Mouse (Mus musculus): ENCODE measurements at regions not wholly inside any gene's neighbourhood (a gene's known extent, or its start where the extent isn't known, plus 50 kb on each side); places are given as distances from the start of the nearest gene placed in this dataset.

DNA sequence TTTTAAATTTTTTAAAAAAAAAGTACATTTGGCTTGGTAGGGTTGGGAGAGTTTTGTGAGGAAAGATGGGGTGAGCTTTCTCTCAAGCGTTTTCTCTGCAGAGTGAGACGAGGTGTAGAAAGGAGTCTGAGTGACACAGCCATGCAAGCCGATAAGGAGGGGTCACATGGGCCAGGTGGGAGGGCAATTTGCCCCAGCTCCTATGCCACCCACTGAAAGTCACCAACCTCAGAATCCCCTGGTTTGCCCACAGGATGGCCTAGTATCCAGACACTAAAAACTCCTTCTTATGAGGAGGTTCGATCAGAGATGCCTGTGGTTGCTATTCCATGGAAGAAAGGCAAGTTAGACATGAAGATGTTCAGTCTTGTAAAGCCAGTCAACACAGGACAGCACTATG lies 268.6 kb upstream of the Nfe2l3 start:
- no peak for DNase-seq (ENCODE audit: low read depth in 3 of 3, low spot score in 3 of 3)
- TF ChIP-seq EP300 (IDR thresholded peaks at IDR 0.05; ENCODE audit: low read depth) (no peak), CTCF (IDR thresholded peaks at IDR 0.05; ENCODE audit: low read depth) (no peak)
- ATAC-seq (ENCODE audit: insufficient read depth) = no peak
- no peaks in the 10 kb centered on the region for H3K36me3 ChIP-seq (replicated peaks; ENCODE audit: control insufficient read depth, insufficient read depth, low read depth)
- no peaks in the 10 kb centered on the region for H3K27me3 ChIP-seq (ENCODE audit: control insufficient read depth, insufficient read depth, low read length)
- peaks cover 0 to 5% of the 10 kb centered on the region in 2 experiments; a peak in 1 of 4 replicates for H3K4me1 ChIP-seq (replicated peaks; ENCODE audit: control insufficient read depth in 2 of 2, insufficient read depth in 2 of 2, low read length in 1 of 2)
- no peaks in the 10 kb centered on the region for H3K9me3 ChIP-seq (ENCODE audit: control insufficient read depth, low read length)
- no peak overlapping the region for H3K27ac ChIP-seq
- no peak overlapping the region for H3K4me2 ChIP-seq (ENCODE audit: low read depth)
- no peak overlapping the region for H3K4me3 ChIP-seq (ENCODE audit: insufficient read depth in 1 of 2, low read depth in 2 of 2, low read length in 2 of 2)
- H3K9ac ChIP-seq (replicated peaks) = no peak overlapping the region
- 56% methylated on average over 4 of the region's 4 CpGs for WGBS (ENCODE audit: insufficient replicate concordance)

GRCm38 (mm10) chr6:51167028-51167427 lies 265.4 kb upstream of the Nfe2l3 start:
- H3K9ac ChIP-seq (replicated peaks) = no peak overlapping the region
- peaks cover 7 to 12% of the 10 kb centered on the region in 2 experiments for H3K4me1 ChIP-seq (replicated peaks; ENCODE audit: control insufficient read depth in 2 of 2, insufficient read depth in 2 of 2, low read length in 1 of 2)
- DNase-seq (ENCODE audit: low read depth in 3 of 3, low spot score in 3 of 3) (no peak), ATAC-seq (ENCODE audit: insufficient read depth) (no peak)
- H3K27me3 ChIP-seq (ENCODE audit: control insufficient read depth, insufficient read depth, low read length) = peaks cover 6% of the 10 kb centered on the region
- H3K9me3 ChIP-seq (ENCODE audit: control insufficient read depth, low read length) = no peaks in the 10 kb centered on the region
- no peak overlapping the region for H3K4me2 ChIP-seq (ENCODE audit: low read depth)
- no peaks in the 10 kb centered on the region for H3K36me3 ChIP-seq (replicated peaks; ENCODE audit: control insufficient read depth, insufficient read depth, low read depth)
- no peak overlapping the region for H3K4me3 ChIP-seq (ENCODE audit: insufficient read depth in 1 of 2, low read depth in 2 of 2, low read length in 2 of 2)
- no peak for TF ChIP-seq EP300 (IDR thresholded peaks at IDR 0.05; ENCODE audit: low read depth)
- TF ChIP-seq CTCF (IDR thresholded peaks at IDR 0.05; ENCODE audit: low read depth) = no peak
- 66% methylated on average over 5 of the region's 5 CpGs for WGBS (ENCODE audit: insufficient replicate concordance)
- no peak overlapping the region for H3K27ac ChIP-seq

GRCm38 (mm10) chr6:51168048-51168447 lies 264.4 kb upstream of the Nfe2l3 start:
- no peak overlapping the region; a peak in 1 of 4 replicates for H3K4me3 ChIP-seq (ENCODE audit: insufficient read depth in 1 of 2, low read depth in 2 of 2, low read length in 2 of 2)
- ATAC-seq (ENCODE audit: insufficient read depth) = no peak
- H3K27me3 ChIP-seq (ENCODE audit: control insufficient read depth, insufficient read depth, low read length) = peaks cover 16% of the 10 kb centered on the region
- DNase-seq (ENCODE audit: low read depth in 3 of 3, low spot score in 3 of 3) = peak in 2 of 3 experiments; percentile 36 to 49
- no peaks in the 10 kb centered on the region for H3K36me3 ChIP-seq (replicated peaks; ENCODE audit: control insufficient read depth, insufficient read depth, low read depth)
- no peak overlapping the region for H3K27ac ChIP-seq
- no peak overlapping the region for H3K9ac ChIP-seq (replicated peaks)
- TF ChIP-seq EP300 (IDR thresholded peaks at IDR 0.05; ENCODE audit: low read depth) = no peak
- peak; percentile 91 for TF ChIP-seq CTCF (IDR thresholded peaks at IDR 0.05; ENCODE audit: low read depth)
- H3K4me2 ChIP-seq (ENCODE audit: low read depth) = peak overlapping the region; percentile 79
- peaks cover 7 to 15% of the 10 kb centered on the region in 2 experiments for H3K4me1 ChIP-seq (replicated peaks; ENCODE audit: control insufficient read depth in 2 of 2, insufficient read depth in 2 of 2, low read length in 1 of 2)
- no peaks in the 10 kb centered on the region for H3K9me3 ChIP-seq (ENCODE audit: control insufficient read depth, low read length)
- 2% methylated on average over 11 of the region's 11 CpGs for WGBS (ENCODE audit: insufficient replicate concordance)

DNA sequence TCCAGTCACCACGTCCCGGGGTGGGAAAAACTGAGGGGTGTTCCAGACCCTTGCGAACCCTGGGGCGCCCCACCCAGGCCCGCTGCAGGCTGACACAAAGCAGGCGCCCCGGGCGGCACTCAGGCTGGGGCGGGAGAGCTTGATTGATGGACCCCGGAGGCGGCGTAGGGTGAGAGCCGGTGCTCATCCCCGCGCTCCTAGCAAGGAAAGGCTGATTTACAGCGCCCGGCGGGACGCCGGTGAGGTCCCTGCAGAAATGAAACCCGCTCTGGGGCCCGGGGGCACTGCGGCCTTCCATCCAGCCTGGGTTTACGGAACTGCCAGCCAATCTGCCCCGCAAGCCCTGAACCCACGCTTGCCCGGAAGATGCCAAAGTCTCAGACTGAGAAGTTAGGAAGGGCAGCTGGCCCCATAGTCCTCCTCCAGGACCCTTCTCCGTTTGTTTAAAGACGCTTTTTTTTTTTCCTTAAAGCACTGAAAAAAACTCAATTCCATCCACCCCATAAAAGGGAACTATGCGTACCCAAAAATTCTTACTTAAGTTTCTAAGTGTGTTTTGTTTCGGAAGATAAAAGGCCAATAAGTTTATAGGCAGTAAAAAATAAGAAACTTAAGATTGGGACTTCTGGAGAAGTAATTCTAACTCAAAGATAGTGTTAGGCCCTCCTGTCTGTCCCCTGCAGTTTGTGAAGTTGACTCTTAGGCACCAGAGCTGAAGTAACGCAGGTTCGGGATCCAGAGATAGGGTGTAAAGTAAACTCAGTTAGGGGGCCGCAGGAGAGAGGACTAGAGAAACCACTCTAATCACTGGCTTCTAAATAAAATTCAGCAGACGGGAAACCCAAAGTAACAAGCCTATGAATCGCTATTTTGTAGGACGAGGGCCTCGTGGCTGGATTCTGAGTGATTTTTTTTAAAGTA lies 263.4 kb upstream of the Nfe2l3 start:
- peaks cover 7 to 23% of the 10 kb centered on the region in 2 experiments for H3K4me1 ChIP-seq (replicated peaks; ENCODE audit: control insufficient read depth in 2 of 2, insufficient read depth in 2 of 2, low read length in 1 of 2)
- no peaks in the 10 kb centered on the region for H3K9me3 ChIP-seq (ENCODE audit: control insufficient read depth, low read length)
- ATAC-seq (ENCODE audit: insufficient read depth) = no peak
- no peak for TF ChIP-seq CTCF (IDR thresholded peaks at IDR 0.05; ENCODE audit: low read depth)
- TF ChIP-seq EP300 (IDR thresholded peaks at IDR 0.05; ENCODE audit: low read depth) = no peak
- H3K36me3 ChIP-seq (replicated peaks; ENCODE audit: control insufficient read depth, insufficient read depth, low read depth) = no peaks in the 10 kb centered on the region
- peaks cover 26% of the 10 kb centered on the region for H3K27me3 ChIP-seq (ENCODE audit: control insufficient read depth, insufficient read depth, low read length)
- WGBS (ENCODE audit: insufficient replicate concordance) = 10% methylated on average over 35 of the region's 38 CpGs
- DNase-seq (ENCODE audit: low read depth in 3 of 3, low spot score in 3 of 3) = no peak
- peak overlapping the region; percentile 79 for H3K4me2 ChIP-seq (ENCODE audit: low read depth)
- peak overlapping the region; percentile 78 for H3K27ac ChIP-seq
- H3K4me3 ChIP-seq (ENCODE audit: insufficient read depth in 1 of 2, low read depth in 2 of 2, low read length in 2 of 2) = peak overlapping the region; percentile 53 to 56
- peak overlapping the region; percentile 65 for H3K9ac ChIP-seq (replicated peaks)

GRCm38 (mm10) chr6:51169971-51170411 lies 262.5 kb upstream of the Nfe2l3 start:
- Histone ChIP-seq H3K9me3 (ENCODE audit: control insufficient read depth, low read length) (no peaks in the 10 kb centered on the region), H3K4me3 (ENCODE audit: insufficient read depth in 1 of 2, low read depth in 2 of 2, low read length in 2 of 2) (peak overlapping the region; percentile 54 to 58), H3K27me3 (ENCODE audit: control insufficient read depth, insufficient read depth, low read length) (peaks cover 35% of the 10 kb centered on the region), H3K36me3 (replicated peaks; ENCODE audit: control insufficient read depth, insufficient read depth, low read depth) (no peaks in the 10 kb centered on the region), H3K27ac (peak overlapping the region; percentile 78), H3K4me2 (ENCODE audit: low read depth) (peak overlapping the region; percentile 79), H3K9ac (replicated peaks) (peak overlapping the region; percentile 65), H3K4me1 (replicated peaks; ENCODE audit: control insufficient read depth in 2 of 2, insufficient read depth in 2 of 2, low read length in 1 of 2) (peaks cover 7 to 23% of the 10 kb centered on the region in 2 experiments)
- TF ChIP-seq CTCF (IDR thresholded peaks at IDR 0.05; ENCODE audit: low read depth) (no peak), EP300 (IDR thresholded peaks at IDR 0.05; ENCODE audit: low read depth) (no peak)
- DNase-seq (ENCODE audit: low read depth in 3 of 3, low spot score in 3 of 3) (no peak), ATAC-seq (ENCODE audit: insufficient read depth) (no peak)
- WGBS (ENCODE audit: insufficient replicate concordance) = under 1% methylated on average over 22 of the region's 22 CpGs

Measured in liver, embryonic 14.5 days (tissue).